Mouse (Mus musculus): ENCODE measurements around the gene AC124108.1.

GRCm38 (mm10) chr1:132194624-132195023 is 3.4 kb downstream of the AC124108.1 start:
- TF ChIP-seq CTCF (IDR thresholded peaks at IDR 0.05; ENCODE audit: low read depth): no peak
- TF ChIP-seq EP300 (IDR thresholded peaks at IDR 0.05; ENCODE audit: low read depth): no peak
